Mouse (Mus musculus): ENCODE data around the gene Mms19. TPM values are rescaled to one million over a fixed set of nuclear protein-coding genes. Genes with fewer than 3 reads are reported as not detected.

Mms19 gene
- polyA plus RNA-seq, 1 experiment = 83.9 TPM

DNA sequence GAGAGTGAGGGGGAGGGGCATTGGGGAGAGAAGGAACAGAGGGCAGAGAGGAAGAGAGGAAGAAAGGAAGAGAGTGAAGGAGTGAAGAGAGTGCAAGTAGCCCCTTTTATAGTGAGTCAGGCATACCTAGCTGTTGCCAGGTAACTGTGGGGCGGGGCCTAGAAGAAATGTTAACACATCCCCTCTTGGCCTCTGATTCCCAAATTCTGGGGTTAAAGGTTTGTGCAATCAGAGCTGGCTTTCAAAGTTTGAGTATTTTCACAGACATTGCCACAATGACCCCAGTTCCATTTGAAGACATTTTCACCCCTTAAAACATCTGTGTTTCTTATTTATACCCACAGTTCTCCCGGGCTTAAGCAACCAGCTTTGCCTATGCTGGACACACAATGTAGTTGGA is 75.7 kb downstream of the Mms19 start:
- H3K36me3 ChIP-seq (ENCODE audit: control insufficient read depth, insufficient read depth, low read length, poor library complexity, severe bottlenecking) = no peaks in the 10 kb centered on the region
- TF ChIP-seq POLR2A (IDR thresholded peaks at IDR 0.05; ENCODE audit: insufficient read depth, low read length) (no peak), EP300 (IDR thresholded peaks at IDR 0.05; ENCODE audit: insufficient read depth, low read depth, low read length) (no peak), CTCF (IDR thresholded peaks at IDR 0.05; ENCODE audit: low read depth, low read length) (no peak)

DNA sequence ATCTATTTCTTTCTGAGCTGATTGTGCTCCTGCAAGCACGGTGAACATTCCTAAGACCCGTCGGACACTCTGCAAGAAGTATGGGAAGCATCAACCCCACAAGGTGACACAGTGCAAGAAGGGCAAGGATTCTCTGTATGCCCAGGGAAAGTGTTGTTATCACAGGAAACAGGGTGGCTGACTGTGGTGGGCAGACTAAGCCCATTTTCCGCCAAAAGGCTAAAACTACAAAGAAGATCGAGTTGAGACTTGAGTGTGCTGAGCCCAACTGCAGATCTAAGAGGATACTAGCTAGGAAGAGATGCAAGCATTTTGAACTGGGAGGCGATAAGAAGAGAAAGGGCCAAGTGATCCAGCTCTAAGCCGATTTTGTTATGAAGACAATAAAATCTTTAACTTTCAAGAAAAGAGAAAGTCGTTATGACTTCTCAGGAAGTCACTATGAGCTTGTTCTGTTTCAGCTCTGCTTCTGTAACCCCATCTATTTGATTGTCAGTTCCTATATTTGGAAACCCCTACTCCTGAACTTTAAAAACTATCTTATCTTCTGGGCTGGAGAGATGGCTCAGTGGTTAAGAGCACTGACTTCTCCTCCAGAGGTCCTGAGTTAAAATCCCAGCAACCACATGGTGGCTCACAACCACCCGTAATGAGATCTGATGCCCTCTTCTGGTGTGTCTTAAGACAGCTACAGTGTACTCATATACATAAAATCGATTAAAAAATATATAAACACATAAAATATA is 77.9 kb downstream of the Mms19 start:
- no peak overlapping the region for H3K9ac ChIP-seq (ENCODE audit: low read depth, poor library complexity, severe bottlenecking)
- no peak overlapping the region for H3K27ac ChIP-seq (ENCODE audit: insufficient read depth, low read length)
- H3K9me3 ChIP-seq (replicated peaks; ENCODE audit: control insufficient read depth, insufficient read depth, low read length, poor library complexity, severe bottlenecking) = no peaks in the 10 kb centered on the region
- no peak for TF ChIP-seq POLR2A (IDR thresholded peaks at IDR 0.05; ENCODE audit: insufficient read depth, low read length)
- TF ChIP-seq CTCF (IDR thresholded peaks at IDR 0.05; ENCODE audit: low read depth, low read length) = no peak
- TF ChIP-seq EP300 (IDR thresholded peaks at IDR 0.05; ENCODE audit: insufficient read depth, low read depth, low read length) = no peak
- no peaks in the 10 kb centered on the region for H3K4me1 ChIP-seq (ENCODE audit: control insufficient read depth, insufficient read depth, low read length)
- no peaks in the 10 kb centered on the region for H3K27me3 ChIP-seq (ENCODE audit: control insufficient read depth, insufficient read depth, low read length, poor library complexity, severe bottlenecking)
- H3K4me3 ChIP-seq (ENCODE audit: low read depth, low read length) = no peak overlapping the region
- no peaks in the 10 kb centered on the region for H3K36me3 ChIP-seq (ENCODE audit: control insufficient read depth, insufficient read depth, low read length, poor library complexity, severe bottlenecking)

More for the DNA sequence above, 75.7 kb downstream of the Mms19 start:
- H3K4me1 ChIP-seq (ENCODE audit: control insufficient read depth, insufficient read depth, low read length) = no peaks in the 10 kb centered on the region
- H3K9ac ChIP-seq (ENCODE audit: low read depth, poor library complexity, severe bottlenecking) = no peak overlapping the region
- H3K9me3 ChIP-seq (replicated peaks; ENCODE audit: control insufficient read depth, insufficient read depth, low read length, poor library complexity, severe bottlenecking) = no peaks in the 10 kb centered on the region
- H3K27ac ChIP-seq (ENCODE audit: insufficient read depth, low read length) = no peak overlapping the region
- H3K27me3 ChIP-seq (ENCODE audit: control insufficient read depth, insufficient read depth, low read length, poor library complexity, severe bottlenecking) = no peaks in the 10 kb centered on the region
- no peak overlapping the region for H3K4me3 ChIP-seq (ENCODE audit: low read depth, low read length)

DNA sequence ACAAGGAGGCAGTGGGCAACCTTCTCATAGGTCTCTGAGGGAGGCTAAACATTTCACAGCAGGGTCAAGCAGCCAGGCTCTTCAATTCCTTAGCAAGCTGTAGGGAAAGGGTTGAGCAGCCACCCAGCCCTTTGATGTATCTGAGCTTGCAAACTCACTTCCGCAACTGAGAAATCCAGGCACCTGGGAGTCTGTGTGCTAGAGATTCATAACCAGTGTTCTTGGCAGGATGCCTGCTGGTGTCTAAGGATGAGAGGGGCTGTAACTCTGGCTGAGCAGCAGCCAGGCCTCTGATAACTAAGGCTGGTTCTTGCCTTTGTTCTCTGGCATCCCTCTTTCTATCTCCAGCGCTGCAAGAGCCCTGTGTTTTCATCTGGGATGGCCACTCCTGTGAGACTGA is 79.3 kb downstream of the Mms19 start:
- H3K27me3 ChIP-seq (ENCODE audit: control insufficient read depth, insufficient read depth, low read length, poor library complexity, severe bottlenecking) = no peaks in the 10 kb centered on the region

DNA sequence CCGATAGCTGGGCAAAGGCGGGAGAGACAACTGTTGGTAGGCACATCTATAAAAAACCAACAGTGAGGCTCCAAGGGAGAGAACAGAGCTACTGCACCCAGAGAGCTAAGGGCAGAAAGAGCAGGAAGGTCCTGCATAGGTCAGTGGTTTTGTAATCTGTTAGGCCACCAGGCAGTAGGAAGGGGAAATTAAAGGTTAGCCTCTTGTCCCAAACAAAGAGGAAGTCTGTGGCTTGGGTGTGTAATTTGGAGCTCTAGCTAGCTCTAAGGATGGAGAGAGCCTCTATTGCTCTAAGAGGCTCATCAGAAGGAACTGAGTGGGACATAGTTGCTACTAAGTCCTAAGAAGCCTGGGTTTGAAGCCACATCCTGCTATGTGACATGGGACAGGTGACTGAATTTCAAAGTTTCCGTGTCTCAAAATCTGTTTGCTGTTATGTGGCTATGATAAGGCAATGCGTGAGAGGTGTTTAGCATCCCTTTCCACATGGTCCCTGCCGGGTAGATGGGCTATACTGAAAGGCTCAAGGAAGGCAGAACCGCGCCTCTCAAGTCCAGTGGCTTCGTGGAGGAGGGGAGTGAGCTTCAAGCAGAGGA is 80.4 kb downstream of the Mms19 start:
- TF ChIP-seq POLR2A (IDR thresholded peaks at IDR 0.05; ENCODE audit: insufficient read depth, low read length) (no peak), CTCF (IDR thresholded peaks at IDR 0.05; ENCODE audit: low read depth, low read length) (no peak)
- Histone ChIP-seq H3K4me3 (ENCODE audit: low read depth, low read length) (no peak overlapping the region), H3K4me1 (ENCODE audit: control insufficient read depth, insufficient read depth, low read length) (no peaks in the 10 kb centered on the region)

More for the DNA sequence above, 79.3 kb downstream of the Mms19 start:
- no peak overlapping the region for H3K9ac ChIP-seq (ENCODE audit: low read depth, poor library complexity, severe bottlenecking)
- TF ChIP-seq EP300 (IDR thresholded peaks at IDR 0.05; ENCODE audit: insufficient read depth, low read depth, low read length) = no peak
- TF ChIP-seq POLR2A (IDR thresholded peaks at IDR 0.05; ENCODE audit: insufficient read depth, low read length) = no peak
- TF ChIP-seq CTCF (IDR thresholded peaks at IDR 0.05; ENCODE audit: low read depth, low read length) = no peak
- no peaks in the 10 kb centered on the region for H3K4me1 ChIP-seq (ENCODE audit: control insufficient read depth, insufficient read depth, low read length)
- H3K9me3 ChIP-seq (replicated peaks; ENCODE audit: control insufficient read depth, insufficient read depth, low read length, poor library complexity, severe bottlenecking) = no peaks in the 10 kb centered on the region
- no peaks in the 10 kb centered on the region for H3K36me3 ChIP-seq (ENCODE audit: control insufficient read depth, insufficient read depth, low read length, poor library complexity, severe bottlenecking)
- no peak overlapping the region for H3K27ac ChIP-seq (ENCODE audit: insufficient read depth, low read length)
- no peak overlapping the region for H3K4me3 ChIP-seq (ENCODE audit: low read depth, low read length)

DNA sequence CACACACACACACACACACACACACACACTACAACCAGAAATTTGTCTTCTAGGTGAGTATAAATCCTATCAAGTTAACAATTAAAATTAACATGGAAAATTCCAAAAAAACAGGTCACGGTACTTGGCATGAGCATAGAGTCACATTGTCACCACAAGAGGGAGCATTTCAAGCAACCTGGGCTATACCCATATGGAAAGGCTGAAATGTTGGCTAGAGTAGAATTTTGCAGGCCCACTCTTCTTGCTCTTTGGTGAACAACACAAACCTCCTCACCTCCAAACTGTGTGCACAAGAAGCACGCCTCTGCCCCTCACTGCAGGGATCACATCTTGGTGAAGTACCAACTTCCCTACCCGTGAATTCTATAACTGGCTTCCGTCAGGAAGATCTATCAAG is 82.1 kb downstream of the Mms19 start:
- Histone ChIP-seq H3K27ac (ENCODE audit: insufficient read depth, low read length) (no peak overlapping the region), H3K27me3 (ENCODE audit: control insufficient read depth, insufficient read depth, low read length, poor library complexity, severe bottlenecking) (no peaks in the 10 kb centered on the region), H3K4me1 (ENCODE audit: control insufficient read depth, insufficient read depth, low read length) (no peaks in the 10 kb centered on the region), H3K9ac (ENCODE audit: low read depth, poor library complexity, severe bottlenecking) (no peak overlapping the region), H3K9me3 (replicated peaks; ENCODE audit: control insufficient read depth, insufficient read depth, low read length, poor library complexity, severe bottlenecking) (no peaks in the 10 kb centered on the region), H3K36me3 (ENCODE audit: control insufficient read depth, insufficient read depth, low read length, poor library complexity, severe bottlenecking) (no peaks in the 10 kb centered on the region), H3K4me3 (ENCODE audit: low read depth, low read length) (no peak overlapping the region)
- TF ChIP-seq POLR2A (IDR thresholded peaks at IDR 0.05; ENCODE audit: insufficient read depth, low read length) (no peak), CTCF (IDR thresholded peaks at IDR 0.05; ENCODE audit: low read depth, low read length) (peak; percentile 0)

More for the DNA sequence above, 80.4 kb downstream of the Mms19 start:
- Histone ChIP-seq H3K27ac (ENCODE audit: insufficient read depth, low read length) (no peak overlapping the region), H3K9ac (ENCODE audit: low read depth, poor library complexity, severe bottlenecking) (no peak overlapping the region), H3K9me3 (replicated peaks; ENCODE audit: control insufficient read depth, insufficient read depth, low read length, poor library complexity, severe bottlenecking) (no peaks in the 10 kb centered on the region), H3K27me3 (ENCODE audit: control insufficient read depth, insufficient read depth, low read length, poor library complexity, severe bottlenecking) (no peaks in the 10 kb centered on the region), H3K36me3 (ENCODE audit: control insufficient read depth, insufficient read depth, low read length, poor library complexity, severe bottlenecking) (no peaks in the 10 kb centered on the region)

DNA sequence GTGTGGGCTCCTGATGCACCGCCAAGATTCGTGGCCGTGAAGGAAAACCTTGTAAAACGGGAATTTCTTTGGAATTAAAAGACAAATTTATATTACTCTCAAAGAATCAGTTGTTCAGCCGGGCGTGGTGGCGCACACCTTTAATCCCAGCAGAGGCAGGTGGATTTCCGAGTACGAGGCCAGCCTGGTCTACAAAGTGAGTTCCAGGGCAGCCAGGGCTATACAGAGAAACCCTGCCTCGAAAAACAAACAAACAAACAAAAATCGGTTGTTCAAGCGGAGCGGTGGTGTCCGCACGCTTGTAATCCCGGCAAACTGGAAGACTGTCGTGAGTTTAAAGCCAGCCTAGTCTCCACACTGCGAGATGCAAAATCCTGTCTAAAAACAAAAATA is 84.6 kb downstream of the Mms19 start:
- TF ChIP-seq POLR2A (IDR thresholded peaks at IDR 0.05; ENCODE audit: insufficient read depth, low read length) = no peak
- Histone ChIP-seq H3K4me3 (ENCODE audit: low read depth, low read length) (peak overlapping the region; percentile 97), H3K27ac (ENCODE audit: insufficient read depth, low read length) (no peak overlapping the region), H3K36me3 (ENCODE audit: control insufficient read depth, insufficient read depth, low read length, poor library complexity, severe bottlenecking) (peaks cover 4% of the 10 kb centered on the region; the same call in 1 of the 2 replicates), H3K4me1 (ENCODE audit: control insufficient read depth, insufficient read depth, low read length) (no peaks in the 10 kb centered on the region), H3K9ac (ENCODE audit: low read depth, poor library complexity, severe bottlenecking) (peak overlapping the region; percentile 55), H3K27me3 (ENCODE audit: control insufficient read depth, insufficient read depth, low read length, poor library complexity, severe bottlenecking) (no peaks in the 10 kb centered on the region), H3K9me3 (replicated peaks; ENCODE audit: control insufficient read depth, insufficient read depth, low read length, poor library complexity, severe bottlenecking) (no peaks in the 10 kb centered on the region)
